Mouse (Mus musculus): ENCODE results near the gene Zfp277.

Zfp277 gene

GRCm38 (mm10) chr12:40378621-40379537, 66.8 kb downstream of the Zfp277 start:
- no peak for DNase-seq (ENCODE audit: low read depth, low spot score)

- no peak for DNase-seq (ENCODE audit: low read depth, low spot score)
These were observed 93.8 kb downstream of the Zfp277 start for GRCm38 (mm10) chr12:40351879-40352278.

- no peak for DNase-seq (ENCODE audit: low read depth, low spot score)
These were observed 97.5 kb downstream of the Zfp277 start for GRCm38 (mm10) chr12:40348251-40348650.

- no peak for DNase-seq (ENCODE audit: low read depth, low spot score)
These were observed 98.5 kb downstream of the Zfp277 start for GRCm38 (mm10) chr12:40347060-40347698.

GRCm38 (mm10) chr12:40341443-40341842, 104.3 kb downstream of the Zfp277 start:
- DNase-seq (ENCODE audit: low read depth, low spot score) = peak; percentile 17

GRCm38 (mm10) chr12:40335303-40335702, 110.4 kb downstream of the Zfp277 start:
- DNase-seq (ENCODE audit: low read depth, low spot score) = no peak

GRCm38 (mm10) chr12:40331467-40331866, 114.2 kb downstream of the Zfp277 start:
- no peak for DNase-seq (ENCODE audit: low read depth, low spot score)

GRCm38 (mm10) chr12:40327012-40327660, 118.6 kb downstream of the Zfp277 start:
- DNase-seq (ENCODE audit: low read depth, low spot score) = peak; percentile 27

GRCm38 (mm10) chr12:40325582-40325981, 120.1 kb downstream of the Zfp277 start:
- DNase-seq (ENCODE audit: low read depth, low spot score) = no peak

GRCm38 (mm10) chr12:40324819-40325218, 120.9 kb downstream of the Zfp277 start:
- no peak for DNase-seq (ENCODE audit: low read depth, low spot score)

- no peak for DNase-seq (ENCODE audit: low read depth, low spot score)
These were observed 130.6 kb downstream of the Zfp277 start for GRCm38 (mm10) chr12:40315146-40315545.

- no peak for DNase-seq (ENCODE audit: low read depth, low spot score)
These were observed 141.7 kb downstream of the Zfp277 start for GRCm38 (mm10) chr12:40303960-40304359.

- DNase-seq (ENCODE audit: low read depth, low spot score) = no peak
These were observed 147.1 kb downstream of the Zfp277 start for GRCm38 (mm10) chr12:40298636-40299035.

GRCm38 (mm10) chr12:40286539-40286938, 159.2 kb downstream of the Zfp277 start:
- no peak for DNase-seq (ENCODE audit: low read depth, low spot score)

- DNase-seq (ENCODE audit: low read depth, low spot score) = no peak
These were observed 164.9 kb downstream of the Zfp277 start for GRCm38 (mm10) chr12:40280596-40281325.

- DNase-seq (ENCODE audit: low read depth, low spot score) = no peak
These were observed 168.1 kb downstream of the Zfp277 start for GRCm38 (mm10) chr12:40277581-40277980.

GRCm38 (mm10) chr12:40274931-40275330, 170.8 kb downstream of the Zfp277 start:
- DNase-seq (ENCODE audit: low read depth, low spot score) = no peak

- DNase-seq (ENCODE audit: low read depth, low spot score) = no peak
These were observed 172.4 kb downstream of the Zfp277 start for GRCm38 (mm10) chr12:40273339-40273738.

GRCm38 (mm10) chr12:40272710-40273109, 173.0 kb downstream of the Zfp277 start:
- no peak for DNase-seq (ENCODE audit: low read depth, low spot score)

- DNase-seq (ENCODE audit: low read depth, low spot score) = no peak
These were observed 177.4 kb downstream of the Zfp277 start for GRCm38 (mm10) chr12:40268313-40268712.

Data from mesoderm, embryonic 11.5 days (tissue).